In genomic region chr4:108339277-108339690, GRCm38 (mm10) we compare ENCODE assay signal across 8 mouse cellular contexts. TPM values are rescaled to one million over a fixed set of nuclear protein-coding genes. Genes with fewer than 3 reads are reported as not detected.
DNase-seq lines count a peak whose midpoint lies in the region; ATAC-seq and TF ChIP-seq lines count a peak whose summit lies in the region.

No protein-coding gene starts in this region.

- TF ChIP-seq POLR2A in kidney, adult 2 months (IDR thresholded peaks at IDR 0.05; ENCODE audit: low read depth, low read length), result no peak
- no peak for TF ChIP-seq POLR2A in liver, adult 2 months (IDR thresholded peaks at IDR 0.05; ENCODE audit: extremely low read depth, insufficient read depth, low read length)

- no peaks in the 10 kb centered on the region for H3K27me3 ChIP-seq in Patski
- H3K27me3 ChIP-seq in kidney, adult 2 months (replicated peaks; ENCODE audit: control insufficient read depth, insufficient read depth, low read length), result no peaks in the 10 kb centered on the region
- no peaks in the 10 kb centered on the region for H3K27me3 ChIP-seq in liver, adult 2 months (ENCODE audit: control insufficient read depth, insufficient read depth, low read length)
- no peaks in the 10 kb centered on the region for H3K27me3 ChIP-seq in stomach, postnatal 0 days (ENCODE audit: control insufficient read depth, insufficient read depth, low read length)

- H3K4me1 ChIP-seq in kidney, adult 2 months (ENCODE audit: control insufficient read depth, insufficient read depth, low read length), result no peaks in the 10 kb centered on the region
- peaks cover 18% of the 10 kb centered on the region for H3K4me1 ChIP-seq in liver, adult 2 months (ENCODE audit: control insufficient read depth, insufficient read depth, low read length)
- H3K4me1 ChIP-seq in stomach, postnatal 0 days (replicated peaks; ENCODE audit: control insufficient read depth, insufficient read depth), result no peaks in the 10 kb centered on the region

- H3K36me3 ChIP-seq in kidney, adult 2 months (ENCODE audit: control insufficient read depth, insufficient read depth, low read length), result no peaks in the 10 kb centered on the region
- H3K36me3 ChIP-seq in liver, adult 2 months (ENCODE audit: control insufficient read depth, insufficient read depth, low read length), result peaks cover 5% of the 10 kb centered on the region; the same call in 1 of the 2 replicates
- no peaks in the 10 kb centered on the region; the same call in 1 of the 2 replicates for H3K36me3 ChIP-seq in stomach, postnatal 0 days (ENCODE audit: control insufficient read depth, insufficient read depth, low read length)

- in situ Hi-C loops in Patski (cut with MboI; ENCODE audit: low pct_unique_long_range_greater_than_20kb), result no loop called here

- TF ChIP-seq EP300 in stomach, postnatal 0 days (optimal IDR thresholded peaks at IDR 0.05), result no peak

- ATAC-seq in Patski, result no peak
- peak; percentile 65 for ATAC-seq in stomach, postnatal 0 days (ENCODE audit: low FRiP score, low TSS enrichment)

- H3K9ac ChIP-seq in liver, adult 2 months (ENCODE audit: low read depth, low read length), result no peak overlapping the region
- H3K9ac ChIP-seq in stomach, postnatal 0 days (ENCODE audit: low read length), result no peak overlapping the region

- H3K4me3 ChIP-seq in kidney, adult 2 months (ENCODE audit: insufficient read depth, low read depth, low read length), result no peak overlapping the region
- H3K4me3 ChIP-seq in liver, adult 2 months (ENCODE audit: insufficient read depth, low read depth, low read length), result no peak overlapping the region
- no peak overlapping the region for H3K4me3 ChIP-seq in stomach, postnatal 0 days (ENCODE audit: low read depth, low read length)

- CTCF ChIA-PET in Patski (lab: Charles Lee), result interaction anchor here (0.7 to 1.7 kb wide), 6 partner anchors 20 to 218 kb away, joined by 3 to 6 read pairs (median 3); no protein-coding TSS in a partner anchor

- no peaks in the 10 kb centered on the region for H3K9me3 ChIP-seq in stomach, postnatal 0 days (ENCODE audit: control insufficient read depth, low read length)

- H3K4me2 ChIP-seq in stomach, postnatal 0 days (replicated peaks; ENCODE audit: low read depth), result no peak overlapping the region

- POLR2A ChIA-PET in Patski (lab: Charles Lee), result interaction anchor here (0.7 kb wide), 1 partner anchor 442 kb away, joined by 4 read pairs; no protein-coding TSS in a partner anchor

- TF ChIP-seq CTCF in Patski (IDR thresholded peaks at IDR 0.05), result peak; percentile 52
- peak; percentile 68 for TF ChIP-seq CTCF in kidney, adult 2 months (conservative IDR thresholded peaks at IDR 0.05; ENCODE audit: insufficient read depth, insufficient read length, low read depth, low read length)
- peak; percentile 58 for TF ChIP-seq CTCF in liver, adult 2 months (IDR thresholded peaks at IDR 0.05; ENCODE audit: low read depth, low read length)
- TF ChIP-seq CTCF in stomach, postnatal 0 days (IDR thresholded peaks at IDR 0.05; ENCODE audit: low read depth), result peak; percentile 90

- DNase-seq in A20 (ENCODE audit: low read depth, low spot score) (peak; percentile 66), Patski (ENCODE audit: low read depth, low spot score) (no peak)
- DNase-seq in cerebellum, postnatal 14 days, result peak; percentile 87 to 90
- peak; percentile 56 to 72 for DNase-seq in frontal cortex, postnatal 36 days (ENCODE audit: low spot score in 2 of 2)
- DNase-seq in kidney, adult 2 months, result peak; percentile 59
- peak; percentile 51 for DNase-seq in liver, adult 2 months (ENCODE audit: extremely low read depth, low read depth, low spot score)
- DNase-seq in natural killer cell, adult 2 months (ENCODE audit: low spot score in 2 of 2), result peak; percentile 43 to 59
- peak; percentile 68 for DNase-seq in stomach, postnatal 0 days (ENCODE audit: low spot score)

- no peak overlapping the region for H3K27ac ChIP-seq in kidney, adult 2 months (ENCODE audit: insufficient read depth, low read depth, low read length)
- H3K27ac ChIP-seq in liver, adult 2 months (replicated peaks; ENCODE audit: insufficient read depth, low read depth, low read length), result no peak overlapping the region
- no peak overlapping the region; the same call in 1 of the 2 replicates for H3K27ac ChIP-seq in stomach, postnatal 0 days (replicated peaks)

- 20% methylated on average over 4 of the region's 4 CpGs for WGBS in kidney, adult 2 months
- 28% methylated on average over 4 of the region's 4 CpGs for WGBS in liver, adult 2 months
- WGBS in stomach, postnatal 0 days, result 15% methylated on average over 4 of the region's 4 CpGs

- no peaks in the 10 kb centered on the region for H3K79me2 ChIP-seq in liver, adult 2 months (ENCODE audit: control insufficient read depth, insufficient read depth, low read length)

RNA-seq across cellular contexts. Expression of gene Coa7, which starts 11.3 kb away (rescaled TPM):
- polyA plus RNA-seq in Patski (2021), result 30.0 TPM
- polyA plus RNA-seq in kidney, adult 2 months (2012; rRNA removed), result 15.7 and 21.2 TPM in 2 replicates
- 11.7 and 16.3 TPM in 2 replicates for total RNA-seq in liver, adult 2 months (2014; rRNA removed)
- polyA plus RNA-seq in liver, adult 2 months (2012; rRNA removed), result 19.3 and 21.9 TPM in 2 replicates
- polyA plus RNA-seq in stomach, postnatal 0 days (2015; fragmentation: Nextera tagmentation; extraction: Ambion mirVana), result 59.3 and 62.3 TPM in 2 replicates

RNA-seq across cellular contexts. Expression of gene Zyg11b, which starts 38.4 kb away (rescaled TPM):
- polyA plus RNA-seq in Patski (2021), result 16.8 TPM
- 8.7 and 9.5 TPM in 2 replicates for polyA plus RNA-seq in kidney, adult 2 months (2012; rRNA removed)
- total RNA-seq in liver, adult 2 months (2014; rRNA removed), result 25.4 and 28.8 TPM in 2 replicates
- 5.8 and 6.4 TPM in 2 replicates for polyA plus RNA-seq in liver, adult 2 months (2012; rRNA removed)
- polyA plus RNA-seq in stomach, postnatal 0 days (2015; fragmentation: Nextera tagmentation; extraction: Ambion mirVana), result 4.3 and 4.7 TPM in 2 replicates

RNA-seq across cellular contexts. Expression of gene Shisal2a, which starts 43.9 kb away (rescaled TPM):
- not detected for polyA plus RNA-seq in Patski (2021)
- 0.25 TPM in 1 of 2 replicates, not detected in the other for polyA plus RNA-seq in kidney, adult 2 months (2012; rRNA removed)
- total RNA-seq in liver, adult 2 months (2014; rRNA removed), result not detected in 2 replicates
- polyA plus RNA-seq in liver, adult 2 months (2012; rRNA removed), result not detected in 2 replicates
- polyA plus RNA-seq in stomach, postnatal 0 days (2015; fragmentation: Nextera tagmentation; extraction: Ambion mirVana), result 4.5 and 4.9 TPM in 2 replicates
